Comparison of ENCODE assay signal across 8 mouse cellular contexts in the genomic region with DNA sequence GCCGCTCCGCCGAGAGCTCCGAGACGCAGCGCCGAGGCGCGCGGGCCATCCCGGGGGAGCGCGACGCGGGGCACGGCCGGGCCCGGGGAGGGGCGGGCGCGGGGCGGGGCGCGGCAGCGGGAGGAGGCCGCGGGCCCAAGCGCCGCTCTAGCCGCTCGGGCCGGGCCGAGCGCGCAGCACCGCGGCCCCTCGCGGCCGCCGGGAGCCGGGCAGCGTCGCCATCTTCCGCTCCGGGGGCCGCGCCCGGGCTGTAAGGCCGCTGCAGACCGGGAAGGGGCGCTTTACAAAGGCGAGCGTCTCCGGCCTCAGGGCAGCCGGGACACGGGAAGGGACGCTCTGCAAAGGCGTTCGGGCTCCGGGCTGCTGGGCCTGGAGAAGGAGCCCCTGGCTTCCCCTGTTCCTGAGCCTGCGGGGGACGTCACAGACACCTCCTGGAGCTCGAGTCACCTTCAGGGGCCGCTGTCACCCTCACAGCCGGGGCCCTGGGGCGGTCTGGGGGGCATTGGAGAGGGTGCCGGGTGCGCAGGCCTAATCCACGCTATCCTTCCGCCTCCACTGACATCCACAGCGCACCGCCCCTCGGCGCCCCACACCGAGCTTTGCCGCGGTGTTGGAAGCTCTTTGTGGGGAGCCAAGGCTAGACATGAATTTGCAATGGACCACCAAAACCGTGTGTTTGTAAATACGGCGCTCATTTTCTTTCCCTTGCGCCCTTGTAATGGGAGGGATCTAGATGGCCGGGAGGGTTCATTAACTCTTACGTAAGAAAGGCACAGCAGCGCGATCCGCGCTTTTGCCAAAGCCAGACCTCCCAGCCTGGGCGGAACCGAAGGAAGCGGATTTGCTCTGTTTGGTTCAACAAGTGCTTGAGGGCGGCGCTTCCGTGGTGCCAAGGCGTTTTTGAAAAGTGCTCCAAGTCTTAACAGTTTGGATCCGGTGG. TPM values are rescaled to one million over a fixed set of nuclear protein-coding genes. Genes with fewer than 3 reads are reported as not detected.
DNase-seq lines count a peak whose midpoint lies in the region; ATAC-seq and TF ChIP-seq lines count a peak whose summit lies in the region.

A gene (minus strand): TSS at position 149 of the 940 bp plus-strand sequence.

- H3K4me2 ChIP-seq in forebrain, embryonic 13.5 days = peak within 1 kb of the TSS; percentile 90
- peak within 1 kb of the TSS; percentile 84 for H3K4me2 ChIP-seq in heart, postnatal 0 days (ENCODE audit: low read depth, low read length)
- peak within 1 kb of the TSS; percentile 81 for H3K4me2 ChIP-seq in liver, embryonic 15.5 days
- H3K4me2 ChIP-seq in neural tube, embryonic 11.5 days (ENCODE audit: low read depth) = peak within 1 kb of the TSS; percentile 88
- H3K4me2 ChIP-seq in stomach, embryonic 16.5 days (ENCODE audit: low read depth, low read length) = peak within 1 kb of the TSS; percentile 86

- H3K4me3 ChIP-seq in forebrain, embryonic 13.5 days = peak within 1 kb of the TSS; percentile 80
- H3K4me3 ChIP-seq in heart, postnatal 0 days (ENCODE audit: low read depth, low read length) = peak within 1 kb of the TSS; percentile 94
- peak within 1 kb of the TSS; percentile 67 for H3K4me3 ChIP-seq in liver, embryonic 15.5 days (replicated peaks)
- peak within 1 kb of the TSS; percentile 84 for H3K4me3 ChIP-seq in neural tube, embryonic 11.5 days (ENCODE audit: low read depth, low read length)
- H3K4me3 ChIP-seq in stomach, embryonic 16.5 days (replicated peaks; ENCODE audit: low read length) = peak within 1 kb of the TSS; percentile 84

- H3K36me3 ChIP-seq in forebrain, embryonic 13.5 days (ENCODE audit: poor library complexity, severe bottlenecking) = no peaks in the 10 kb centered on the region; the same call in 1 of the 2 replicates
- no peaks in the 10 kb centered on the region for H3K36me3 ChIP-seq in heart, postnatal 0 days (replicated peaks; ENCODE audit: control insufficient read depth, insufficient read depth, low read length)
- no peaks in the 10 kb centered on the region for H3K36me3 ChIP-seq in liver, embryonic 15.5 days (replicated peaks)
- H3K36me3 ChIP-seq in neural tube, embryonic 11.5 days (ENCODE audit: control insufficient read depth, insufficient read depth, low read length) = no peaks in the 10 kb centered on the region; the same call in 1 of the 2 replicates
- H3K36me3 ChIP-seq in stomach, embryonic 16.5 days (ENCODE audit: control insufficient read depth, insufficient read depth, low read length) = no peaks in the 10 kb centered on the region

- TF ChIP-seq CTCF in heart, postnatal 0 days (IDR thresholded peaks at IDR 0.05; ENCODE audit: low read depth) = no peak

- no peaks in the 10 kb centered on the region for H3K27me3 ChIP-seq in forebrain, embryonic 13.5 days
- no peaks in the 10 kb centered on the region for H3K27me3 ChIP-seq in heart, postnatal 0 days (ENCODE audit: control insufficient read depth, insufficient read depth, low read length)
- peaks cover 22% of the 10 kb centered on the region for H3K27me3 ChIP-seq in liver, embryonic 15.5 days
- H3K27me3 ChIP-seq in neural tube, embryonic 11.5 days (ENCODE audit: control insufficient read depth, insufficient read depth, low read length) = no peaks in the 10 kb centered on the region
- H3K27me3 ChIP-seq in stomach, embryonic 16.5 days (ENCODE audit: control insufficient read depth, insufficient read depth, low read length) = no peaks in the 10 kb centered on the region

- under 1% methylated on average over 63 of the region's 96 CpGs for WGBS in forebrain, embryonic 13.5 days
- under 1% methylated on average over 65 of the region's 96 CpGs for WGBS in heart, postnatal 0 days
- WGBS in liver, embryonic 15.5 days (ENCODE audit: insufficient replicate concordance) = under 1% methylated on average over 78 of the region's 96 CpGs
- under 1% methylated on average over 86 of the region's 96 CpGs for whole genome bisulfite sequencing in neural tube, embryonic 11.5 days
- WGBS in stomach, embryonic 16.5 days = under 1% methylated on average over 77 of the region's 96 CpGs

- H3K27ac ChIP-seq in forebrain, embryonic 13.5 days = peak within 1 kb of the TSS; percentile 94
- H3K27ac ChIP-seq in heart, postnatal 0 days (ENCODE audit: low read depth) = peak within 1 kb of the TSS; percentile 99
- peak within 1 kb of the TSS; percentile 89 for H3K27ac ChIP-seq in liver, embryonic 15.5 days (replicated peaks)
- H3K27ac ChIP-seq in neural tube, embryonic 11.5 days (ENCODE audit: low read depth, low read length) = peak within 1 kb of the TSS; percentile 96
- peak within 1 kb of the TSS; percentile 99 for H3K27ac ChIP-seq in stomach, embryonic 16.5 days (ENCODE audit: low read length)

- peaks cover 16% of the 10 kb centered on the region for H3K4me1 ChIP-seq in forebrain, embryonic 13.5 days
- peaks cover 25% of the 10 kb centered on the region for H3K4me1 ChIP-seq in heart, postnatal 0 days (ENCODE audit: control insufficient read depth, insufficient read depth)
- H3K4me1 ChIP-seq in liver, embryonic 15.5 days (replicated peaks) = peaks cover 15% of the 10 kb centered on the region
- H3K4me1 ChIP-seq in neural tube, embryonic 11.5 days (ENCODE audit: control insufficient read depth, insufficient read depth, low read length) = peaks cover 6% of the 10 kb centered on the region
- peaks cover 13% of the 10 kb centered on the region; the same call in 1 of the 2 replicates for H3K4me1 ChIP-seq in stomach, embryonic 16.5 days (ENCODE audit: control insufficient read depth, insufficient read depth, low read length)

- peak; percentile 97 for DNase-seq in heart, postnatal 0 days (ENCODE audit: low spot score)
- DNase-seq in kidney, postnatal 4 days = peak; percentile 86 to 93
- peak; percentile 86 for DNase-seq in neural tube, embryonic 11.5 days (ENCODE audit: low spot score)

- TF ChIP-seq EP300 in heart, postnatal 0 days (IDR thresholded peaks at IDR 0.05; ENCODE audit: low read depth) = peak; percentile 46; the same call in 1 of the 2 replicates

- peak within 1 kb of the TSS; percentile 88 for H3K9ac ChIP-seq in forebrain, embryonic 13.5 days
- H3K9ac ChIP-seq in heart, postnatal 0 days (replicated peaks; ENCODE audit: low read depth, low read length) = peak within 1 kb of the TSS; percentile 96
- peak within 1 kb of the TSS; percentile 63 for H3K9ac ChIP-seq in liver, embryonic 15.5 days
- H3K9ac ChIP-seq in neural tube, embryonic 11.5 days (ENCODE audit: low read length) = peak within 1 kb of the TSS; percentile 95
- peak within 1 kb of the TSS; percentile 84 for H3K9ac ChIP-seq in stomach, embryonic 16.5 days (ENCODE audit: low read length)

- H3K9me3 ChIP-seq in forebrain, embryonic 13.5 days (replicated peaks) = no peaks in the 10 kb centered on the region
- no peaks in the 10 kb centered on the region for H3K9me3 ChIP-seq in heart, postnatal 0 days (replicated peaks; ENCODE audit: control insufficient read depth, low read length)
- H3K9me3 ChIP-seq in liver, embryonic 15.5 days (replicated peaks) = no peaks in the 10 kb centered on the region
- no peaks in the 10 kb centered on the region for H3K9me3 ChIP-seq in neural tube, embryonic 11.5 days (ENCODE audit: control insufficient read depth, low read length)
- no peaks in the 10 kb centered on the region for H3K9me3 ChIP-seq in stomach, embryonic 16.5 days (replicated peaks; ENCODE audit: control insufficient read depth, low read length)

- peak; percentile 76 for ATAC-seq in CD4-positive, CD25-positive, alpha-beta regulatory T cell, adult 4 months
- ATAC-seq in cerebellum, adult (ENCODE audit: insufficient number of reproducible peaks, low FRiP score, low TSS enrichment) = peak; percentile 80
- ATAC-seq in forebrain, embryonic 13.5 days = peak; percentile 82
- peak; percentile 83 for ATAC-seq in heart, postnatal 0 days (ENCODE audit: insufficient read depth, low read depth)
- ATAC-seq in liver, embryonic 15.5 days (ENCODE audit: insufficient read depth) = peak; percentile 80
- ATAC-seq in neural tube, embryonic 11.5 days (ENCODE audit: insufficient read depth, low FRiP score, low TSS enrichment) = peak; percentile 77
- ATAC-seq in stomach, embryonic 16.5 days (ENCODE audit: insufficient read depth, low FRiP score) = peak; percentile 84

RNA-seq across cellular contexts. Expression of the gene that starts here (rescaled TPM):
- 1 to 10 TPM; 5.6 to 7.0 TPM for polyA plus RNA-seq in CD4-positive, CD25-positive, alpha-beta regulatory T cell, adult 4 months (2017; shearing (Covaris generic))
- polyA plus RNA-seq in forebrain, embryonic 13.5 days (2015; fragmentation: Nextera tagmentation; extraction: Ambion mirVana) = 7.0 and 8.1 TPM in 2 replicates
- total RNA-seq in heart, postnatal 0 days (2014; rRNA removed; ENCODE audit: low replicate concordance) = 48.7 and 81.8 TPM in 2 replicates
- 29.8 and 36.7 TPM in 2 replicates for polyA plus RNA-seq in heart, postnatal 0 days (2015; fragmentation: Nextera tagmentation; extraction: Ambion mirVana)
- 4.1 and 5.3 TPM in 2 replicates for polyA plus RNA-seq in liver, embryonic 15.5 days (2015; fragmentation: Nextera tagmentation; extraction: Ambion mirVana)
- polyA plus RNA-seq in neural tube, embryonic 11.5 days (2014; fragmentation: Nextera tagmentation; extraction: Ambion mirVana) = 20.6 and 23.0 TPM in 2 replicates
- polyA plus RNA-seq in stomach, embryonic 16.5 days (2015; fragmentation: Nextera tagmentation; extraction: Ambion mirVana) = 7.9 and 9.1 TPM in 2 replicates

Comparison
In these comparisons a context has a peak if more than half of its experiments do, and no peak if none do; other contexts are left out.
1. Peak in every context shown above with its lines: DNase-seq, ATAC-seq, H3K4me3 ChIP-seq and H3K27ac ChIP-seq.